Mouse (Mus musculus) lung, postnatal 25 days (tissue): ENCODE measurements around the gene Spaca4.

ENCODE experiments used
- DNase-seq: peaks from one replicate; pipeline ENCODE4 v3.0.0; 2022; ENCODE audit warnings: low spot score

The Spaca4 gene

DNA sequence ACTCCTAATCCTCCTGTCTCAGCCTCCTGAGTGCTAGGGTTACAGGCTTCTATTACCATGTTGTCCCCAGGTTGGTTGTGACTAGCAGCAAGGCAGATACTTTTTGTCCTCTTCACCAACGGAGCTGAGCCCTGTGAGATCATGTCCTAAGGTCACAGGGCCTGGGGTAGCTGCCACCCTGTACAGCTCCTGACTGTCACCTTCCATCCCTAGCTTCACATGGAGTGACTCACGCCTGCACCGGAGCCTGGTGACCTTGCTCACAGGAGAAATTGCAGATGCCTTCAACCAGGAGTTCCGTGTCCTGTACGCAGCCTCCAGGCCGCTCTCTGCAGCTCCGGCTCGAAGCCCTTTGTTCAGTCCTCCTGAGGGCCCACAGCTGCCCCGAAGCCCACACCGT, 806 bp upstream of the Spaca4 start:
- no peak for DNase-seq

DNA sequence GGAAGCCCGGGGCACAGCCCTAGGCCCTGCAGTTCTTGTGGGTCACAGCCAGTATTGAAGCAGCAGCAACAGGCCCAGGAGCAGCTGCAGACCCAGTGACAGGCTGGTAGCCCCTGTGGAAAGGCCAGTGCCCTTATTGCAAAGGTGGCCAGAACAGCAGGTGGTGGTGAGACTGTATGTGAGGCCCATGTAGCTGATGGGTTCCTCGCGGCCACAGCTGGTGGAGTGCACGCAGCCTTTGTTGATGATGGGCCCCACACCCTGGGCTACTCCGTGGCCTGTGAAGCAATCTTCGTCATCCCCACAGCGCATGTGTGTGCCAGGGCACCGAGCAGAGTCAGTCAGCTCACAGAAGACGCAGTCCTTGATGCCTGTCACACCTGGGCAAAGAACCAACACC, 462 bp downstream of the Spaca4 start:
- no peak for DNase-seq

DNA sequence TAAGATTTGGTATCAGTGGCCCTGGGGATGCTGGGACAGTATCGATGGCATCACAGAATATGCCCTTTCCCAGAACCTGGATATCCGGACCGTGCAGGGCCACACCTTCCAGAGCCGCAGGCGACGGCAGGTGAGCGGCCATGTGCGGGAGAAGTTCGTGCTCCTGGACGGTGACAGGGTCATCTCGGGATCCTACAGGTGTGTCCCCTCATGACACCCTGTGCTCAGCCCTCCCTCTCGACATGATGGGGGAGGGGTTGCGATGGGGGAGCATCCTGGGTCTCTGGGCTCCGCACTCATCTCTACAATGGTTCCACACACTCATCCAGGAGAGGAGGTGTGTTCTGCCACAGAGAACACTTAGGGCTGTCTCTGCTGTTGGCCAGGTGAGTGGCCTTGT, 1.8 kb downstream of the Spaca4 start:
- no peak for DNase-seq

DNA sequence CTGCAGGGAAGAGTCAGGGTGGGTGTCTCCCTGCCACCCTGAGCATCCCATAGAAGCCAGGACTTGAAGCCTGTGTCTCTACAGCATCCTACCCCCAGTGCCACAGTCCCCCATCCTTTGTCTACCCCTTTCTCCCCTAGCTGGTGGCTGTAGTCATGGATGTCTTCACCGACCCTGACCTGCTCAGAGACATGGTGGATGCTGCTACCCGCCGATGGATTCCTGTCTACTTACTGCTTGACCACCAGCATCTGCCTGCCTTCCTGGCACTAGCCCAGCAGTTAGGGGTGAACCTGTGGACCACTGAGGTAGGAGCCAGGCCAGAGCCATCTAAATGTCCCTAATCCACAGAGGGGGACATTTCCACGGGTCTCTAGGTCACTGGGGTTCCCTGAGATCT, 2.3 kb downstream of the Spaca4 start:
- no peak for DNase-seq

DNA sequence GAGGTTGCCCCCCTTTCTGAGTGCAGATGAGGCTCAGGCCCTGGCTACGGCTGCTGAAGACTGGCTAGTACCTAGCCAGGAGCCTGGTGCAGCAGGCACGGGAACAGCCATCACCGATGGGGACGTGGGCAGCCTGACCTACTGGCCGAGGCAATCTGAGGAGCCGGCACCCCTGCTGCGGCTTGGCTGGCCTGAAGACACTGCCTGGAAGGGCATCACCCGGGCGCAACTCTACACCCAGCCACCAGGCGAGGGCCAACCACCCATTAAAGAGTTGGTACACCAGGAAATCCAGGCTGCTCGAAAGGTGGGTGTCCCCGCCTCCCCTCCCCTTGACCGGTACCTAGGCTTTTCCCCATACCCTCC, 3.3 kb downstream of the Spaca4 start:
- DNase-seq, result no peak

DNA sequence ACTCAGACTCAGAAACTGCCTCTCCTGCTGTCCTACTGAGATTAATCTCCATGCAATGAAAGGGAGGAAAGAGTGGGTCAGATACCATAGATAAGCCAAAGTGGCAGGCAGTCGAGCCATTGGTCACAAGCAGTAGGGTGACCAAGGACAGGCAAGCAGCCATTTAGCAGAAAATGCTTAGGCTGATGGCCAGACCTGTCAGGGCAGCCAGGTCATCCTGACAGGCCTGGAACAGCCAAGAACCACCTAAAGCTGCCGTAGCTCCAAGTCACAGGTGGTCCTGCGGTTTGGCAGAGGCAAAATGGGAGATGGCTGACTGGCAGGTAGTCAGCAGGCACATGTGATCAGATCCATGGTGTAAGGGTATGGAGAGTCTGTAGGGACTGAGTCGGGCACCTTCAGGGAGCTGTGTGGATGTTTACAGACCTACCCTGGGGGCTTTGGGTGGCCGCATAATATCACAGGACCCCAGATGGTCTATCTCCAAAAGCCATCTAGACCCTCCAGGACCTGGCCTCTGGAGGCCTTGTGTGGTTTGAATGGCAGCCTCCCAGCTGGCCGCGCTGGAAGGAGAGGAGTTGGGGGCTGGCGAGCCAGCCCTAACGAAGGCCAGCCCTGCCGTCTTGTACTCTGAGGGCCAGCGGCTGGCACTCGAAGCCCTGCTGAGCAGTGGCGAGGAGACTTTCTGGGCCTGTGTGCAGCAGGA, 3.8 kb downstream of the Spaca4 start:
- no peak for DNase-seq

DNA sequence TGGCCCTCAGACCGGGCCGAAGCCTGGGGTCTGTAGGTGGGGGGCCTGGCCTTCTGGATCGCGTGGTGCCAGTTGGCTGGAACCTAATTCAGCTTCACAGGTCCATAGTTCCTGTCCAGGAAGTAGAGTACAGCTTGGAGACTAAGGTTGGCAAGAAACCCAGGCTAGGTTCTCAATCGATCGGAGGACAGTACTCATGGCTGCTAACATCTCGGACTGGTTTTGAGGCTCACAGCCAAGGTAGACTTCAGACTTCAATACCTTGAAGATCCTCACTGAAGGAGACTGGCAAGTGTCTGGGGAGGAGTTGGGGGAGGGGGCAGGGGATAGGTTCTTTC, 4.4 kb downstream of the Spaca4 start:
- no peak for DNase-seq

DNA sequence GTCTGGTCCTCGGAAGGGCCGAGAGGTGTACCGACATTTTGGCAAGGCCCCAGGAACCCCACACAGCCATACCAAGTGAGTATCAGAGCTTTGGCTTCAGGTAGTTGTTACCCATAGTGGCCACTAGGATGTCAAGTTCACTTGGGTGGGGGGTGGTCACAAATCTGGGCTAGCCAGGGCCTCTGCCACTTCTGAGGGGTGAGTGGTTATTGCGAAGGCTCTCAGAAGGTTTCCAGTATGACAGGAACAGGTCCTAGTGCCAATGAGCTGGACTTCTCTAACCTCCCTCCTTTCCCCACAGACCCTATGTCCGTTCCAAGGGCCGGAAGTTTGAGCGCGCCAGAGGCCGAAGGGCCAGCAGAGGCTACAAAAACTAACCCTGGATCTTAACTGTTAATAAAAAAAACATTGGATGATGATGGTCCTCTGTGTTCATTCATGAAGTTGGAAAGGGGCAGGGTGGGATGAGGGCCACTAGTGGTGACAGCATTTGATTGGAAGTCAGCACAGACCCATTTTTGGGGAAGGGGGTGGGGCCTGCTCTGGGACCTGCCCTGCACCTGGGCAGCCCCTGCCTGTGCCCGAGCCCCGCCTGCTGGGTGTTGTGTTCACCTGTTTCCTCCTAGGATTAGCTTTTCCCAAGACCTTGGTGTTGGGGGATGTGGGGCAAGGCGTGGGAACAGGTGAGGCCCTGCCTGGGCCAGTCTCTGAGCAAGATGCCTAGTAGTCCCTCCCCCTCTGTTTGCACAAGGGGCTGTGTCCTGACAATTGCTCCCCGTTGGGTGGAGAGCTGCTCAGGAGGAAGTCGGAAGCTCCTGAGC, 5.0 kb downstream of the Spaca4 start, which contains the start of gene Fam83e:
Fam83e (plus strand) TSS at position 800 of the 821 bp plus-strand sequence.
- no peak for DNase-seq

DNA sequence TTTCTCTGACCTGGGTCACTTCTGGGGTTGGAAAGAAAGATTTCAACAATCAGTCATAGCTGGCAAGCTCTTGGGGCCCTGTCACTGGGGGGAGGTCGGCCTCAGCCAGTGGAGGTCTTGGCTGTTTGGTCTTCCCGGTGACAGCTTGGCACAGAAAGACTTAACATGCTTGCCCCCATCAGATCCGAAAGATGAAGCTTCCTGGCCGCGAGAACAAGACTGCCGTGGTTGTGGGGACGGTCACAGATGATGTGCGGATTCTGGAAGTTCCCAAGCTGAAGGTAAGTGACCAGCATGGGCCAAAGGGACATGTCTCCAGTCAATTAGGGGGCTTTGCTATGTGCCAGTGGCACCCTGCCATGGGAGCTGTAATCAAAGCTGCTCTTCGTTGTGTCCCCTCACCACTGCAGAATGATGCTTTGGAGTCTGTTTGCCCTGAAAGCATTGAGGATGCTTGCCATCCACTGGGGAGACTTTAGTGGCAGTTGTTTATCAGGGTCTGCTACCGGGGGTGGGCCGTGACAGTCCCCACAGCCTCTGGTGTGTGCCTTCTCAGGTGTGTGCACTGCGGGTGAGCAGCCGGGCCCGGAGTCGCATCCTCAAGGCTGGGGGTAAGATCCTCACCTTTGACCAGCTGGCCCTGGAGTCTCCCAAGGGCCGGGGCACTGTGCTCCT, 5.7 kb downstream of the Spaca4 start:
- DNase-seq, result no peak

DNA sequence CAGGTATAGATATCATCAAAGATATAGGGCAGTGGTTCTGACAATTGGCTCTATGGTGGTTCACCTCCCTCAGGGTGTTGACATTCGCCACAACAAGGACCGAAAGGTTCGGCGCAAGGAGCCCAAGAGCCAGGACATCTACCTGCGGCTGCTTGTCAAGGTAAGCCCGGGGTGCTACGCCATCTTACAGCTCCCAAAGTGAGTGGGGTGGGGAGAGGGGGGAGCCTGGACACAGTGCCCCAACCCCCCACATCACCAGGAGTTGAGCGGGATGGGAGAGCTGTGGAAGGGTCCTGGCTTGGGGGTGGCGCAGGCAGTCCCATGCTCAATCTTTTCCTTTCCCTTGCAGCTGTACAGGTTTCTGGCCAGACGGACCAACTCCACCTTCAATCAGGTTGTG, 6.4 kb downstream of the Spaca4 start:
- DNase-seq, result no peak

DNA sequence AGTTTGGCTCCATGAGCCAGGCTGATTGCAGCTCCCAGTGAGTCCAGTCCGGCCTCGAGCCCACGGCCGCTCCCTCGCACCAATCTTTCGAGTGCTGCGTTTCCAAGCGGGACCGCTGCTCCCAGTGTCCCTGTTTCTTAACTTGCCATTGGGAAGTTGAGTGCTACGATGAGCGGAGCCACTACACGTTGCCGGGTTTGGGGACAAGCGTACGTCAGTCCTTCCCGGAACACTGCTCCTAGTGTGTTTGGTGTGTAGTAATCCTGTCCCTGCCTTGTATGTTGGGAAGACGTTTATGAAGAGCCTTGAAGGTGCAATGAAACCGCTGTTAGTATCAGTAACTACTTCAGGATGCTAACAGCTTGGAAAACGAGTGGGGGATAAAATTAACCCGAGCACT, 7.3 kb downstream of the Spaca4 start:
- DNase-seq, result no peak

DNA sequence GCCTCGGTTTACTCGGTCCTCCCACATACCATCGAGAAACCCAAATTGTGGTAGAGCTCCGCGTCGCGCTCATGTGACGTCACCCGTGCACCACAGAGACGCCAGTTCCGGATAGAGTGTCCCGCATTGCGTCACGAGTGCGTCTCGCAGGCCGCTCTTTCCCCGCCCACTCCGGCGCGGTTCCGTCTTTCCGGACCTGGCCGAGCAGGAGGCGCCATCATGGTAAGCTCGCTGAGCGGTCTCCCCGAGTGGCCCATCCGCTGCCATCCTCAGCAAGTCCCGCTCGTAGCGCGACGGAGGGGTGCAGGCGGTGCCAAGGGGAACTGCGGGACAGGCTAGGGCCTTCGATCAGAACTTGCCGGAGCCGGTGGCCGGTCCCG, 7.7 kb downstream of the Spaca4 start, which contains the start of gene Sphk2:
Sphk2 (minus strand) TSS at position 85 of the 380 bp plus-strand sequence.
- peak; percentile 98 for DNase-seq

DNA sequence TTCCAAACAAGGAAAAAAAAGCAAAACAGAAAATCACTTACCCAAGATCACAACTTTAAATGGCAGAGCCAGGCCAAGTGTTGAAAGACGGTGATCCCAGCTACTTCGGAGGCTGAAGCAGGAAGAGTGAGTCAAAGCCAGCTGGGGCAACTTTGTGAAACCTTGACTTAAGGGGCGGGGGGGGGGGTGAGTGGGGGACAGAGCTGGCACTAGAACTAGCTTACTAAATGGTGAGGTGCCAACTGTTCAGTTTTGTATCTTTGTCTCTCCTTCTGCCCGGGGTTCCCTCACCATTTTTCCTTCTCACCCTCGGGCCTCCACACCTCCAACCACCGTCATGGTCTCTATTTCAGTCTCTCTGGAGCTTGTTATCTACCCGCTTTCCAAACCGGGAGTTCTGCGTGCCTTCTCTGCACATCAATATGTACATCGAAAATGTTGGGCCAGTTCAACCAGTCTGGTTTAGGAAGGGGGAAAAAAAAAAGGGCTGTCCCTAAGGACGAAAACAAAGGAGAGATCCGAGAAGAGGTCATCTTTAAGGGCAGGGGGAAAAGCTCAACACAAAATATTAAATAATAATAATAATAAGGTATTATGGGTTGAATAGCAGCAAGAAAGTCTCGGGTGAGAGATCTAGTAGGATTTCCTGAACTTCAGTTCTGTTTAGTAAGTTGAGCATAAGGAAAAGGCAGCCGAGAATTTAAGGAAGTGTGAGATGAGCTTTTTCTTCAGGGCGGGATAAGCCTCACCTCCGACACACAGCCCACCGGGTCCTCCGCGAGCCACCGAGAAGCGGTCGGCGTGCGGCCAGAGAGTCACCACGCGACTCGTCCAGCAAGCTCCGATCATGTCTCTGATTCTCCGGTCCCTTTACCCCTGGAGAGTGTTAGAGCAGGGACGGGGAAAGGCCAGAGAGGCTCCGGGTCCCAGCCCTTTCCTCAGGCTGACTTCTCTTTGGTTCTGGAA, 8.4 kb downstream of the Spaca4 start:
- no peak for DNase-seq

DNA sequence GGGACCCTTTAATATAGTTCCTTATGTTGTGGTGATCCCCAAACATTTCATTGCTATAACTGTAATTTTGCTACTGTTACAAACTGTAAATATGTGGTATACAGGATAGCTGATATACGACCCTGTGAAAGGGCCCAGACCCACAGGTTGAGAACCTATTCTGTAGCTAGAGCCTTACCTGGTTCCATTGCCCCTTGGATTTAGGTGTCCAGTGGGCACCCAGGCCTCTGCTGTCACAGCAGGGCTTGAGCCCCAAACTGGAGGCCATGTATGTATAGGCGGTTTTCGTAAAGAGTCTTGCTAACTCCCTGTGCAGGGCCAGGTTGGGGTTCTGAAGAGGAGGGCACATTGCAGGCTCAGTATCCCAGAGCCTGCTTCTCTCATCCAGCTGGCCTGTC, 9.2 kb downstream of the Spaca4 start:
- no peak for DNase-seq

DNA sequence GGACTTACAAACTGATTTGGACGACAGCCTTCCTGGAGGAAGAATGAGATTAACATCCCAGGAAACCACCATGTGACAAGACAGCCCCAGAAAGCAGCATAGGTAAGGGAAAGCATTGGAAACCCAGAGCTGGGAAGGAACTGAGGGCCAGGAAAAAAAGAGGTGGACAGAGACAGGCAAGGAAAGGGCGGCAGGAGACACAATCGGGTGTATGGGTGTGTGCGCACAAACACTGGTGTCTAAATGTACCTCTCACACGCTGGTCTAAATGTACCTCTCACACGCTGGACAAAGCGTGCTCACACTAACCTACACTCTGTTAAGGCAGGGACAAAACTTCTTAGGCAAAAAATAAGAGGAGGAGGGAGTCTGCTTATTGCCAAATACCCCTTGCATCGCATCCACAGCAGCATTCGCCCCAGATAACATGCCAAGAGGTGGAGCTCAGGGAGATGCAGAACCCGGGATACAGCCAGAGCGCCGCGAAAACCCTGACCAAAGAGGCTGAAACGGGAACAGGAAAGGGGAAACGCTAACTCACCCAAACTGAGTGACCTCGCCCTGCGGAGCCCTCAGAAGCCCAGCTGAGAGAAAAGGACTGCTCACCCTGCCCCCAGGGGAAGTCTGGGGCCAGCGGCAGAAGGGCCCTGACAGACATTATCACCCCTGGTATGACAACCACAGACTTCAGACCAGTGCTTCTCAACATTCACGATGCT, 9.7 kb downstream of the Spaca4 start:
- no peak for DNase-seq

DNA sequence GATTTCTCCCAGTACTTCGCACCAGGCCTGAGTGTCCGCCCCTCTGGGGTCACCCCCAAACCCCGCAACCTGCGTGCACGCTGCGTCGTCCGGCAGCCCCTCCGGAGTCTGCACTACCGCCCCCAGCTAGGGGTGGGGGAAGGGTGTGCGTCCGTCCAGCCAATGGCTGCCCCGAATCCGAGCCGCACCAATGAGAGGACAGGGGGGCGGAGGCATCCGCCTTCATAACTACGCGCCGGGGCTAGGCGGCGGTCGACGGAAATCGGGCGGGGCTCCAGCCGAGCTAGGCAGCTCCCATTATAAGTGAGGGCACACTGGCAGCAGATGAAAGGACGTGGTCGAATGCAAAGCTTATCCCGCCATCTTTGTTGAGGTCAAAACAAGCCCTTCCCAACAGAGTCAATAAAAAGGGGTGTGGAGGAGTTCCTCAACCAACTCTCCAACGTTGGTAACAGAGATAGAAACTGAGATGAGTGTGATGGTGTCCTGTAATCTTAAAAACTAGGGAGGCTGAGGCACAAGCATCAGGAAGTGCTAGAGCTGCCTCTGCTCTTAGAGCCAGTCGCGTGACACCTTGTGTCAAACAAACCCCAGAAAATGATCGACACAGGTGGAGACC, 10.4 kb downstream of the Spaca4 start, which contains the start of gene Rpl18:
Rpl18 (plus strand) TSS at position 368 of the 619 bp plus-strand sequence.
- peak; percentile 99 for DNase-seq

DNA sequence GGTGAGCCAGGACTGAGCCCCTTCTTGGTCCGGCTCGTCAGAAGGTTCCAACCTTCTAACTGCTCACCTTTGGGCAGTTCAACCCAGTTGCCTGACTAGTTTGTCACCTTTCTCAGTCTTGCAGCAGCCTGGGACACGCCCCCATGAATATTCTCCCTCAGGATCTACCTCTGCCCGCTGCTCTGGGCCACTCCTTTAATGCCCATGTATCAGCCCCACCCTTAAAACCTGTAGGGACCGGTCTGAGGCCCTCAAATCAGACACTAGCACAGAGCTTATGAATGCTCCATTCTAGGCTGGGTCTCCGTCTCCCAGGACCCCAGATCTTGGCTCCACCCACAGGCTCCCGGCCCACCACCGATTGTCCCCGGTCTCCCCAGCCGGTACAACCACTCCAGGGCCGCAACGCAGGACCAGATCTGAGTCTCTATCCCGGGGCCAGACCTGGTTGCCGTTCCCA, 11.0 kb downstream of the Spaca4 start:
- DNase-seq, result no peak

DNA sequence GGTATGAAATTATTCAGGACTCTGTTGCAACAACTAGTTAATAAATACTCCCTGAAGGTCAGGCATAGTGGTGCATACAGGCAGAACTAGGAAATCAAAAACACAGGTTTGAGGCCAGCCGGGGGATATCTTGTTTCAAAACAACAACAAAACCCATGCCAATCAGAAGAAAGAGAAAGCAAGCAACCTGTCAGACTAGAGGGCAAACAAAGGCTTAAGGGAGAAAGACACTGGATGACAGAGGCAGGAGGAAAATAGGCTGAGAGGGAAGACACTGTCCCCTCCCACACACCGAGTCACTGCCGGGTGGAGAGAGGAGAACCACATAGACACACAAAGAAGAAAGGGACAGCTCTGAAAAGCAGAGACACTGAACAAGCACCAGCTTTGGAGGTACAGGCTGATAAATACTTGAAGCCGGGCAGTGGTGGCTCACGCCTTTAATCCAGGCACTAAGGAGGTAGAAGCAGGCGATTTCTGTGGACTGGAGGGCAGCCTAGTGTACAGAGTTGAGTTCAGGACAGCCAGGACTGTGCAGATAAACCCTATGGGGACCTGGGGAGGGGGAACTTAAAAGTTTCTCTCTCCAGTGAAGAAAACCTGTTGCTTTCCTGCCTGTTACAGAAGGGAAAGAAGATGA, 11.6 kb downstream of the Spaca4 start:
- DNase-seq, result no peak

DNA sequence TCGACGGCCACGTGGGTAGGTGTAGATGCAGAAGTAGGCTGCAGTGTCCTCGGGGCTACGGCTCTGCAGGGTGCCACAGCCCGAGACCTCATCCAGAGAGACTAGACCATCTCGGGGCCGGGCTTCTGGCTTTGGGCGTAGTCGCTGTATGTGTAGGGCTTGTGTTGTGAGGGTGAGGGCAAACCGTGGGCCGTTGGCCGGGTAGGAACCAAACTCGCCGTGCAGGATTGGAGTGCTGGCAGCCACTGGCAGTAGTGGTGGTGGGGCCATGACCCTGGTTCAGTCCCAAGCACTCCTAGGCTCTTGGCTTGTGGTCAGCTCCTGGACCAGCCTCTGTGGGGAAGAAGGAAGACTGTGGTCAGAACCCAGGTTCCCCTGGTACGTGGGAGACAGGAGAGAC, 12.2 kb downstream of the Spaca4 start:
- no peak for DNase-seq
